Mouse (Mus musculus) neural tube, embryonic 15.5 days (tissue): ENCODE measurements around the gene Tefm. TPM values are rescaled to one million over a fixed set of nuclear protein-coding genes. Genes with fewer than 3 reads are reported as not detected.

Experiments
- ATAC-seq: fragments of 200-750 bp; cut with Nextera tagmentation; 2 replicates; pipeline ENCODE4 v1.8.0; 2017; ENCODE audit warnings: mild to moderate bottlenecking, moderate TSS enrichment, moderate library complexity; ENCODE audit not compliant: low FRiP score
- H3K27ac ChIP-seq: fragments of 300-500 bp; sonication (generic); replicated peaks from 2 replicates; pipeline ENCODE4 v1.5.1; 2015; ENCODE audit warnings: mild to moderate bottlenecking, inconsistent platforms
- H3K27me3 ChIP-seq: fragments of 300-500 bp; sonication (generic); replicated peaks from 2 replicates; pipeline ENCODE4 v1.6.1; 2015; ENCODE audit warnings: inconsistent platforms
- H3K36me3 ChIP-seq: fragments of 300-500 bp; sonication (generic); 2 replicates; pipeline ENCODE4 v1.6.1; 2015; ENCODE audit warnings: inconsistent platforms
- H3K4me1 ChIP-seq: fragments of 300-500 bp; sonication (generic); 2 replicates; pipeline ENCODE4 v1.6.1; 2015; ENCODE audit warnings: inconsistent platforms
- H3K4me2 ChIP-seq: fragments of 300-500 bp; sonication (generic); 2 replicates; pipeline ENCODE4 v1.6.1; 2015; ENCODE audit warnings: inconsistent platforms, mild to moderate bottlenecking, moderate library complexity
- H3K4me3 ChIP-seq: fragments of 300-500 bp; sonication (generic); replicated peaks from 2 replicates; pipeline ENCODE4 v1.5.1; 2015; ENCODE audit warnings: mild to moderate bottlenecking, inconsistent platforms
- H3K9ac ChIP-seq: fragments of 300-500 bp; sonication (generic); replicated peaks from 2 replicates; pipeline ENCODE4 v1.6.1; 2015; ENCODE audit warnings: mild to moderate bottlenecking, inconsistent platforms
- H3K9me3 ChIP-seq: fragments of 300-500 bp; sonication (generic); replicated peaks from 2 replicates; pipeline ENCODE4 v1.6.1; 2016; ENCODE audit warnings: inconsistent platforms
- WGBS: fragments of 180-500 bp; shearing (Covaris S2); methylation state at CpG from one replicate; pipeline ENCODE4 v1.1.7; 2015; ENCODE audit warnings: mixed read lengths; 5-methylcytosine and 5-hydroxymethylcytosine counted together
- polyA plus RNA-seq: library from polyadenylated mRNA; unstranded; fragments of >200 nt; fragmentation: Nextera tagmentation; extraction: Ambion mirVana; gene quantifications from 2 replicates; pipeline ENCODE4 v1.2.1, GENCODE M21; 2015

The Tefm gene
- polyA plus RNA-seq, 1 experiment from 2014 or later, result 21.9 TPM

GRCm38 (mm10) chr11:80171884-80172283 lies 29.9 kb upstream of the Tefm start:
- Histone ChIP-seq H3K27me3 (no peaks in the 10 kb centered on the region), H3K4me1 (no peaks in the 10 kb centered on the region), H3K27ac (no peak overlapping the region), H3K36me3 (no peaks in the 10 kb centered on the region), H3K9me3 (no peaks in the 10 kb centered on the region), H3K9ac (no peak overlapping the region), H3K4me2 (no peak overlapping the region), H3K4me3 (no peak overlapping the region)
- no peak for ATAC-seq
- 72% methylated on average over 4 of the region's 4 CpGs for WGBS

DNA sequence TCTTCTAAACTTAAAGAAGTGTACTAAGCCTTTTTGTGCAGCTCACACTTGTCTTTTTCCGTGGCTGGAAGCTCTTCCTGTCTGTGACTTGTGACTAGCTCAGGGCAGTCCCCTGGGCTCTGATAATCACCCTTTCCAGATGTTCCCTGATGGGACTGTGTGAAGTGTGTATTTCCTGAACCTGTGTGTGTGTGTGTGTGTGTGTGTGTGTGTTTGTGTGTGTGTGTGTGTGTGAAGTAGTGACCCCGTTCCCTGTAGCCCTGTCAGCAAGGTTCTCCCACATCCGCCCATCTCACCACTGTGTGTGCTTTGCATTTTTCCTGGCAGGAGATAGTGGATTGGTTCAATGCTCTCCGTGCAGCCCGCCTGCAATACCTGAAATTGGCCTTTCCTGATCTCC lies 28.4 kb upstream of the Tefm start:
- H3K4me1 ChIP-seq, result no peaks in the 10 kb centered on the region
- no peaks in the 10 kb centered on the region for H3K9me3 ChIP-seq
- no peak overlapping the region for H3K4me2 ChIP-seq
- no peak for ATAC-seq
- no peak overlapping the region for H3K9ac ChIP-seq
- H3K36me3 ChIP-seq, result no peaks in the 10 kb centered on the region
- H3K27ac ChIP-seq, result no peak overlapping the region
- no peak overlapping the region for H3K4me3 ChIP-seq
- H3K27me3 ChIP-seq, result no peaks in the 10 kb centered on the region
- WGBS, result 79% methylated on average over 5 of the region's 5 CpGs

GRCm38 (mm10) chr11:80169629-80170028 lies 27.7 kb upstream of the Tefm start:
- Histone ChIP-seq H3K9ac (no peak overlapping the region), H3K9me3 (no peaks in the 10 kb centered on the region), H3K27ac (no peak overlapping the region), H3K27me3 (no peaks in the 10 kb centered on the region), H3K4me2 (no peak overlapping the region), H3K36me3 (no peaks in the 10 kb centered on the region), H3K4me3 (no peak overlapping the region), H3K4me1 (no peaks in the 10 kb centered on the region)
- no peak for ATAC-seq
- 87% methylated on average over 3 of the region's 3 CpGs for WGBS

DNA sequence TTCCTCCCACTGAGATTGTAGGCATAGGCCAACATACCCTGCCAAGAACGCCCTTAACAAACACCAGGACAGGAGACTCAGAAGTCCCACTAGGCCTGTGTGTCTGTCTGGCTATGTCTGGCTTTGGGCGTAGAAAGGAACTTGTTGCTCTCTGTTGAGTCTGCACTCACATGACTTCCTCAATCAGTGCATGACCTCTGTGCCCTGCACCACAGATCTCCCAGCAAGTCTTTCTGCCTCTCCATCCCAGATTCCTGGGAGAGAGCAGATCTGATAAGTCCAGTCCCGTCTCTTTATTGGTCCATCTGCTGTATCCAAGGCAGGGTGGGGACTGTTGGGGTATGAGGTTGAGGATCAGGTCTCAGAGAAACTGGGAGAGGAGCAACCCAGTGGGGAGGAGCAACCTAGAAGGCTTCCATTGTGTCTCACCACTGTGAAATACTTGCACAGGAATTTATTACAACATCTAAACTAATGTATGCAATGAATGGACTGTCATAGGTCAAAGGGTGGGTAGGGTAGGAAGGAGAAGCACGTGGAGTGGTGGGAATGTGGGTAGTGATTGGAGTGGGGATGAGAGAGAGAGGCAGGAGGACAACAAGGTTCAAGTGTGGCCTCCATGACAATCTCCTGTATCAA lies 26.8 kb upstream of the Tefm start:
- ATAC-seq, result no peak
- Histone ChIP-seq H3K4me2 (no peak overlapping the region), H3K4me1 (no peaks in the 10 kb centered on the region), H3K36me3 (no peaks in the 10 kb centered on the region), H3K27me3 (no peaks in the 10 kb centered on the region), H3K27ac (no peak overlapping the region), H3K9me3 (no peaks in the 10 kb centered on the region), H3K9ac (no peak overlapping the region), H3K4me3 (no peak overlapping the region)
- 83% methylated on average over 4 of the region's 4 CpGs for WGBS

GRCm38 (mm10) chr11:80168121-80168520 lies 26.1 kb upstream of the Tefm start:
- Histone ChIP-seq H3K4me2 (no peak overlapping the region), H3K36me3 (no peaks in the 10 kb centered on the region), H3K9ac (no peak overlapping the region), H3K9me3 (no peaks in the 10 kb centered on the region), H3K4me1 (no peaks in the 10 kb centered on the region), H3K4me3 (no peak overlapping the region), H3K27ac (no peak overlapping the region), H3K27me3 (no peaks in the 10 kb centered on the region)
- 92% methylated on average over 9 of the region's 9 CpGs for WGBS
- ATAC-seq, result no peak

GRCm38 (mm10) chr11:80164224-80164623 lies 22.2 kb upstream of the Tefm start:
- Histone ChIP-seq H3K4me3 (no peak overlapping the region), H3K9me3 (no peaks in the 10 kb centered on the region), H3K27me3 (no peaks in the 10 kb centered on the region), H3K4me2 (no peak overlapping the region), H3K36me3 (no peaks in the 10 kb centered on the region), H3K4me1 (no peaks in the 10 kb centered on the region), H3K27ac (no peak overlapping the region), H3K9ac (no peak overlapping the region)
- 56% methylated on average over 2 of the region's 2 CpGs for WGBS
- ATAC-seq, result no peak

GRCm38 (mm10) chr11:80163362-80164116 lies 21.6 kb upstream of the Tefm start:
- WGBS, result 76% methylated on average over 7 of the region's 7 CpGs
- H3K9me3 ChIP-seq, result no peaks in the 10 kb centered on the region
- no peak overlapping the region for H3K4me3 ChIP-seq
- H3K36me3 ChIP-seq, result no peaks in the 10 kb centered on the region
- ATAC-seq, result no peak
- H3K9ac ChIP-seq, result no peak overlapping the region
- no peak overlapping the region for H3K4me2 ChIP-seq
- no peak overlapping the region for H3K27ac ChIP-seq
- no peaks in the 10 kb centered on the region for H3K27me3 ChIP-seq
- no peaks in the 10 kb centered on the region for H3K4me1 ChIP-seq

DNA sequence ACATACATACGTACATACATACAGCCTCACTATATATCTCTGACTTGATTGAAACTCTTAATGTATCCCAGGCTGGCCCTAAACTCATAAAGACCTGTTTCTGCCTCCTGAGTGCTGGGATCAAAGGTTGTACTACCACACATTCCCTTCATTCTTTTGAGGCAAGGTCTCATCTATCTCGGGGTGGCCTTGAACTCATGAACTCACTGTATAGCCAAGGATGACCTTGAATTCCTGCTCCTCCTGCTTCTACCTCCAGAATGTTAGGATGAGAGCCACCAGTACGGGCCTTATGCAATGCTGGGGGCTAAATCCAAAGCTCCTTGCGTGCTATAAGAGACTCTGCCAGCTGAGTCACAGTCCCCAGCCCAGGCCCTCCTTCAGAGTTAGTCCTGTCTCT lies 19.1 kb upstream of the Tefm start:
- H3K4me1 ChIP-seq, result no peaks in the 10 kb centered on the region
- H3K9ac ChIP-seq, result no peak overlapping the region
- H3K4me2 ChIP-seq, result no peak overlapping the region
- H3K27me3 ChIP-seq, result peaks cover 5% of the 10 kb centered on the region; the same call in 1 of the 2 replicates
- H3K4me3 ChIP-seq, result no peak overlapping the region
- no peak overlapping the region for H3K27ac ChIP-seq
- no peak for ATAC-seq
- no peaks in the 10 kb centered on the region for H3K9me3 ChIP-seq
- H3K36me3 ChIP-seq, result no peaks in the 10 kb centered on the region
- 86% methylated on average over 4 of the region's 4 CpGs for WGBS

DNA sequence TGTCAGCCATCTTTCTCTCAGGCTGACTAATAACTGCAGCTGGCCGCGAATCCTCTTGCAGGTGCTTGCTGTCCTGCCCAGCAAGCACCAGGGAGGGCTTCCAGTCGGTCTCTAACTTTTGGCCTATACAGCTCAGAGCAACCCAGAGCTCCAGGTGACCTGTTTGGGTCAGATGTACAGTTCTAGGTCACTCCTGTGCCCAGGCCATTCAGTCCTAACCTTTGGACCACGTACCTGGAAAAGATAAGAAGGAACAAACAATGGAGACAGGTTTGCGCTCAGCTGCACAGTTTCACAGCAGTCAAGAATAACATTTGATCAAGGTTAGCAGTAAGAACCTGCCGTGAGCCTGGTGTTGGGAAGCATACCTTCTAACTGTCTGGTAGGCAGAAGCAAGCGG lies 17.0 kb upstream of the Tefm start:
- no peak for ATAC-seq
- Histone ChIP-seq H3K4me1 (peaks cover 6% of the 10 kb centered on the region), H3K36me3 (no peaks in the 10 kb centered on the region), H3K4me3 (no peak overlapping the region), H3K27ac (no peak overlapping the region), H3K4me2 (no peak overlapping the region), H3K27me3 (peaks cover 24% of the 10 kb centered on the region), H3K9ac (no peak overlapping the region), H3K9me3 (no peaks in the 10 kb centered on the region)
- WGBS, result 89% methylated on average over 7 of the region's 7 CpGs

DNA sequence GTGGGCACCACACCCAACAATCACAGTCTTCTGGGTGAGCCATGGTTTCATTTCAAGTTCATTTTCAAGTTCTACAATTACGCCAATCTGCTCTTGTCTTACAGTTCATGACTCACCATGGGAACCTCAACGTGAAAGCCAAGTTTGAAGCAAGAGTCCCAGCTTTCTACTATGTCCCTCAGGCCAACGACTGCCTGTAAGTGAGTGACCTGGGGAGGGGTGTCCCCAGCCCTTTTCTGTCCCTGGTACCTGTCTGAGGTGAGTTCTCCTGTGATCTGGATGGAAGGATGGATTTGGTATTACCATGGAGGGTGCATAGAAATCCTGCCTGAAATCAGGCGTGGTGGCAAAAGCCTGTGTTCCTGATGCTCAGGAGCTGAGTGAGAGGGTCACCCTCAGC lies 14.9 kb upstream of the Tefm start:
- H3K4me1 ChIP-seq, result peaks cover 9% of the 10 kb centered on the region
- H3K36me3 ChIP-seq, result no peaks in the 10 kb centered on the region
- H3K27ac ChIP-seq, result no peak overlapping the region
- H3K4me2 ChIP-seq, result no peak overlapping the region
- no peak for ATAC-seq
- H3K4me3 ChIP-seq, result no peak overlapping the region
- no peak overlapping the region for H3K9ac ChIP-seq
- H3K27me3 ChIP-seq, result peaks cover 46% of the 10 kb centered on the region
- H3K9me3 ChIP-seq, result no peaks in the 10 kb centered on the region
- 78% methylated on average over 4 of the region's 4 CpGs for WGBS

- Histone ChIP-seq H3K27me3 (peaks cover 51% of the 10 kb centered on the region), H3K36me3 (no peaks in the 10 kb centered on the region), H3K9me3 (no peaks in the 10 kb centered on the region), H3K4me2 (no peak overlapping the region), H3K27ac (no peak overlapping the region), H3K4me3 (no peak overlapping the region), H3K9ac (no peak overlapping the region), H3K4me1 (peaks cover 9% of the 10 kb centered on the region)
- WGBS, result 80% methylated on average over 4 of the region's 4 CpGs
- ATAC-seq, result no peak
Measured at GRCm38 (mm10) chr11:80155961-80156360, 14.0 kb upstream of the Tefm start.

DNA sequence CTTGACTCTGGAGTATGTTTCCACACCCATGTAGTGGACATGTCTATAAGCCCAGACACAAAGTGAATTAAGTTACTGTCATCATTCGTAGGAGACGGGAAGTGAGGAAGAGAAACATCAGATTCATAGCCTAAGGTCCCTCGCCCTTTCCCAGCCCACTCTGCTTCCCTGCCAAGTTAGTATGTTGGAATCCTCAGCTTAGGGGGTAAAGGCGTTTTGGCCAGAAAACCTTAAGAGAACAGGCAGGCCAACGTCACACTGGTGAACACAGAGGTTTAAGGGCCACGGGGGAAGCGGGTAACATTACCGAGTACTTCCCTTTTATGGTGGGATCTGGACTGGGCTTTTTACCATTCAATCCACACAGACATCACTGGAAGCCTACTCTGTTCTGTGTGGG lies 13.6 kb upstream of the Tefm start:
- no peak overlapping the region for H3K4me3 ChIP-seq
- no peak overlapping the region for H3K9ac ChIP-seq
- no peaks in the 10 kb centered on the region for H3K9me3 ChIP-seq
- no peaks in the 10 kb centered on the region for H3K36me3 ChIP-seq
- no peak overlapping the region for H3K27ac ChIP-seq
- no peak overlapping the region for H3K4me2 ChIP-seq
- ATAC-seq, result no peak
- peaks cover 9% of the 10 kb centered on the region for H3K4me1 ChIP-seq
- 87% methylated on average over 8 of the region's 8 CpGs for WGBS
- peaks cover 51% of the 10 kb centered on the region for H3K27me3 ChIP-seq
